Mouse (Mus musculus) G1E (cell line): ENCODE results near the gene Slc6a5.

Experiments
- CTCF ChIP-seq: IDR thresholded peaks from 2 replicates; pipeline ENCODE4 v1.5.1; 2012; ENCODE audit warnings: low read depth, low read length, inconsistent platforms, mixed read lengths
- GATA1 ChIP-seq: IDR thresholded peaks from 2 replicates; pipeline ENCODE4 v1.6.1; 2012; ENCODE audit warnings: borderline replicate concordance, low read length, inconsistent platforms, mixed read lengths
- POLR2AphosphoS5 ChIP-seq: IDR thresholded peaks from 2 replicates; pipeline ENCODE4 v1.6.1; 2012; ENCODE audit warnings: low read depth, low read length, inconsistent platforms; ENCODE audit not compliant: insufficient replicate concordance
- TAL1 ChIP-seq: conservative IDR thresholded peaks from 2 replicates; pipeline ENCODE4 v1.6.1; 2012; ENCODE audit warnings: low read depth, low read length, inconsistent platforms, mixed read lengths

DNA sequence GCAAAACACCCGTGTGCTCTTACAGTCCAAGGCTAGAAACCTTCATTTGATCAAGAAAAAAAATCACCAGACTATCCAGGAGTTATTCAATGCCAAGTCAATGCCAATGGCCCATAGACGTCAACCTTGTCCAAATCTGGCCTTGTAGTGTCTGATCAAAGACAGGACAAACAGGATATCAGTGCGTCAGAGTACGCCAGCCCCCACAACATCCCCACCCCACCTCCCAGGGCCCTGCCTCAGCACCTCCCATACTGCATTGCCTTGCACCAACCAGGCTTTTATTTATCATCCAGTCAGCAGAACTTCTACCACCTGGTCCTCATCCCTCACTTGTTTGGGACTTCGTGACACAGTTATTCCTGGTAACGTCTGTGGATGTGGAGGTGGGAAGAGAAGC is 14.7 kb upstream of the Slc6a5 start:
- no peak for TF ChIP-seq GATA1
- TF ChIP-seq CTCF: no peak
- TF ChIP-seq POLR2AphosphoS5: no peak
- no peak for TF ChIP-seq TAL1
